Mouse (Mus musculus) MEL (cell line): Measurements from ENCODE around the gene Cd72. TPM values are rescaled to one million over a fixed set of nuclear protein-coding genes. Genes with fewer than 3 reads are reported as not detected.
A peak's percentile ranks its signal among the peaks of the same experiment; 100 is the strongest.

Experiments
- DNase-seq: peaks from one replicate; pipeline ENCODE4 v3.0.0; 2011; ENCODE audit warnings: low read depth, low spot score
- H3K27ac ChIP-seq: 2 replicates; pipeline ENCODE4 v1.5.1; 2012; ENCODE audit warnings: low read depth, mild to moderate bottlenecking, control low read depth, low read length, moderate library complexity; ENCODE audit not compliant: control insufficient read depth
- H3K27me3 ChIP-seq, 2 experiments: fragments of 150-350 bp in 1 of 2; sonication (generic) in 1 of 2; 2 replicates each; pipeline ENCODE4 v1.6.1; 2012; ENCODE audit warnings: low read length in 2 of 2, mild to moderate bottlenecking in 2 of 2, improper control_type of control experiment in 1 of 2, moderate library complexity in 1 of 2; ENCODE audit not compliant: insufficient read depth in 2 of 2, control insufficient read depth in 1 of 2
- H3K36me3 ChIP-seq, 2 experiments: 2 replicates each; pipeline ENCODE4 v1.6.1; 2012 to 2014; ENCODE audit warnings: low read length in 2 of 2, improper control_type of control experiment in 1 of 2, inconsistent platforms in 1 of 2, mild to moderate bottlenecking in 1 of 2; ENCODE audit not compliant: insufficient read depth in 2 of 2, control insufficient read depth in 1 of 2
- H3K4me1 ChIP-seq, 2 experiments: fragments of 150-350 bp in 1 of 2; sonication (generic) in 1 of 2; 2 replicates each; pipeline ENCODE4 v1.6.1; 2012; ENCODE audit warnings: low read length in 2 of 2, improper control_type of control experiment in 1 of 2, mild to moderate bottlenecking in 1 of 2; ENCODE audit not compliant: insufficient read depth in 2 of 2, control insufficient read depth in 1 of 2
- H3K4me3 ChIP-seq, 2 experiments: fragments of 150-350 bp in 1 of 2; sonication (generic) in 1 of 2; 2 replicates each; pipeline ENCODE4 v1.5.1; 2012; ENCODE audit warnings: low read depth in 2 of 2, low read length in 2 of 2, mild to moderate bottlenecking in 2 of 2, moderate library complexity in 2 of 2, control low read depth in 1 of 2, improper control_type of control experiment in 1 of 2; ENCODE audit not compliant: control insufficient read depth in 1 of 2, insufficient read depth in 1 of 2
- H3K79me2 ChIP-seq: 2 replicates; pipeline ENCODE4 v1.6.1; 2012; ENCODE audit warnings: mild to moderate bottlenecking, low read length, moderate library complexity; ENCODE audit not compliant: control insufficient read depth, poor library complexity, insufficient read depth
- H3K9ac ChIP-seq: 2 replicates; pipeline ENCODE4 v1.6.1; 2012; ENCODE audit warnings: low read depth, mild to moderate bottlenecking, control low read depth, low read length, moderate library complexity; ENCODE audit not compliant: control insufficient read depth, poor library complexity, severe bottlenecking
- H3K9me3 ChIP-seq: fragments of 150-350 bp; sonication (generic); replicated peaks from 2 replicates; pipeline ENCODE4 v1.6.1; 2012; ENCODE audit warnings: mild to moderate bottlenecking, low read length, improper control_type of control experiment, moderate library complexity; ENCODE audit not compliant: insufficient read depth
- CHD1 ChIP-seq: IDR thresholded peaks from 2 replicates; pipeline ENCODE4 v1.6.1; 2012; ENCODE audit warnings: low read depth, mild to moderate bottlenecking, inconsistent platforms, low read length, improper control_type of control experiment
- CTCF ChIP-seq, 3 experiments: IDR thresholded peaks in 2 of 3; conservative IDR thresholded peaks in 1 of 3; 2 replicates each; pipeline ENCODE4 v1.5.1; 2011 to 2012; ENCODE audit warnings: low read length in 3 of 3, low read depth in 2 of 3, mild to moderate bottlenecking in 2 of 3, improper control_type of control experiment in 1 of 3, inconsistent platforms in 1 of 3, mixed read lengths in 1 of 3, moderate library complexity in 1 of 3; ENCODE audit not compliant: control insufficient read depth in 1 of 3, insufficient read depth in 1 of 3, poor library complexity in 1 of 3, severe bottlenecking in 1 of 3
- E2F4 ChIP-seq: IDR thresholded peaks from 2 replicates; pipeline ENCODE4 v1.6.1; 2011; ENCODE audit warnings: low read depth, low read length, improper control_type of control experiment, borderline replicate concordance
- ELF1 ChIP-seq: IDR thresholded peaks from 2 replicates; pipeline ENCODE4 v1.6.1; 2014; ENCODE audit warnings: low read depth, mild to moderate bottlenecking, inconsistent platforms, low read length, improper control_type of control experiment, moderate library complexity
- EP300 ChIP-seq, 2 experiments: IDR thresholded peaks; 2 replicates each; pipeline ENCODE4 v1.6.1; 2011; ENCODE audit warnings: improper control_type of control experiment in 2 of 2, low read length in 2 of 2, low read depth in 1 of 2, mild to moderate bottlenecking in 1 of 2
- ETS1 ChIP-seq: IDR thresholded peaks from 2 replicates; pipeline ENCODE4 v1.6.1; 2012; ENCODE audit warnings: low read depth, mild to moderate bottlenecking, inconsistent platforms, low read length, improper control_type of control experiment, moderate library complexity
- HCFC1 ChIP-seq: IDR thresholded peaks from 2 replicates; pipeline ENCODE4 v1.6.1; 2012; ENCODE audit warnings: low read depth, mild to moderate bottlenecking, inconsistent platforms, low read length, improper control_type of control experiment, moderate library complexity
- KAT2A ChIP-seq: conservative IDR thresholded peaks from 2 replicates; pipeline ENCODE4 v1.6.1; 2012; ENCODE audit warnings: low read depth, low read length, improper control_type of control experiment, inconsistent platforms
- MAFK ChIP-seq: IDR thresholded peaks from 2 replicates; pipeline ENCODE4 v1.6.1; 2011; ENCODE audit warnings: low read depth, mild to moderate bottlenecking, low read length, improper control_type of control experiment, borderline replicate concordance
- MAX ChIP-seq: IDR thresholded peaks from 2 replicates; pipeline ENCODE4 v1.6.1; 2011; ENCODE audit warnings: low read length, improper control_type of control experiment
- MAZ ChIP-seq: IDR thresholded peaks from 2 replicates; pipeline ENCODE4 v1.6.1; 2012; ENCODE audit warnings: low read depth, mild to moderate bottlenecking, inconsistent platforms, low read length, improper control_type of control experiment
- MEF2A ChIP-seq: IDR thresholded peaks from 2 replicates; pipeline ENCODE4 v1.6.1; 2014; ENCODE audit warnings: low read depth, mild to moderate bottlenecking, inconsistent platforms, low read length, improper control_type of control experiment; ENCODE audit not compliant: poor library complexity, insufficient replicate concordance, severe bottlenecking; ENCODE audit errors: extremely low read depth
- MYB ChIP-seq: IDR thresholded peaks from 2 replicates; pipeline ENCODE4 v1.6.1; 2011; ENCODE audit warnings: mild to moderate bottlenecking, low read depth, low read length, improper control_type of control experiment
- NELFE ChIP-seq: IDR thresholded peaks from 2 replicates; pipeline ENCODE4 v1.6.1; 2011; ENCODE audit warnings: low read depth, low read length, improper control_type of control experiment
- POLR2AphosphoS2 ChIP-seq: IDR thresholded peaks from 2 replicates; pipeline ENCODE4 v1.6.1; 2011; ENCODE audit warnings: low read length, improper control_type of control experiment
- POLR2AphosphoS5 ChIP-seq: IDR thresholded peaks from 2 replicates; pipeline ENCODE4 v1.6.1; 2012; ENCODE audit warnings: low read depth, borderline replicate concordance, mild to moderate bottlenecking, inconsistent platforms, low read length, moderate library complexity, mixed read lengths
- RAD21 ChIP-seq: IDR thresholded peaks from 2 replicates; pipeline ENCODE4 v1.6.1; 2011; ENCODE audit warnings: mild to moderate bottlenecking, low read depth, low read length, improper control_type of control experiment
- RCOR1 ChIP-seq: IDR thresholded peaks from 2 replicates; pipeline ENCODE4 v1.6.1; 2012; ENCODE audit warnings: low read depth, mild to moderate bottlenecking, inconsistent platforms, low read length, improper control_type of control experiment
- SIN3A ChIP-seq: IDR thresholded peaks from 2 replicates; pipeline ENCODE4 v1.6.1; 2012; ENCODE audit warnings: low read length, improper control_type of control experiment, inconsistent platforms
- SMC3 ChIP-seq: IDR thresholded peaks from 2 replicates; pipeline ENCODE4 v1.6.1; 2011; ENCODE audit warnings: low read depth, low read length, improper control_type of control experiment
- TBP ChIP-seq: IDR thresholded peaks from 2 replicates; pipeline ENCODE4 v1.8.0; 2011; ENCODE audit warnings: low read depth, low read length, improper control_type of control experiment
- TCF12 ChIP-seq: IDR thresholded peaks from 2 replicates; pipeline ENCODE4 v1.6.1; 2014; ENCODE audit warnings: low read depth, mild to moderate bottlenecking, inconsistent platforms, low read length, improper control_type of control experiment, moderate library complexity
- UBTF ChIP-seq: IDR thresholded peaks from 2 replicates; pipeline ENCODE4 v1.6.1; 2012; ENCODE audit warnings: low read depth, mild to moderate bottlenecking, inconsistent platforms, low read length, improper control_type of control experiment, moderate library complexity, borderline replicate concordance; ENCODE audit not compliant: insufficient read depth
- USF1 ChIP-seq: IDR thresholded peaks from 2 replicates; pipeline ENCODE4 v1.6.1; 2014; ENCODE audit warnings: low read depth, mild to moderate bottlenecking, inconsistent platforms, low read length, improper control_type of control experiment, moderate library complexity
- USF2 ChIP-seq, 2 experiments: IDR thresholded peaks; 2 replicates each; pipeline ENCODE4 v1.6.1; 2011 to 2012; ENCODE audit warnings: improper control_type of control experiment in 2 of 2, low read length in 2 of 2, borderline replicate concordance in 1 of 2, inconsistent platforms in 1 of 2, low read depth in 1 of 2, mild to moderate bottlenecking in 1 of 2; ENCODE audit not compliant: insufficient read depth in 1 of 2
- ZKSCAN1 ChIP-seq: IDR thresholded peaks from 2 replicates; pipeline ENCODE4 v1.6.1; 2012; ENCODE audit warnings: low read depth, mild to moderate bottlenecking, inconsistent platforms, low read length, improper control_type of control experiment, moderate library complexity
- ZNF384 ChIP-seq: IDR thresholded peaks from 2 replicates; pipeline ENCODE4 v1.6.1; 2012; ENCODE audit warnings: low read depth, mild to moderate bottlenecking, inconsistent platforms, low read length, improper control_type of control experiment
- polyA plus RNA-seq, 2 experiments: library from polyadenylated mRNA; stranded (reverse) in 1 of 2; unstranded in 1 of 2; fragments of >175 nt in 1 of 2; fragments of >200 nt in 1 of 2; gene quantifications; 2 replicates each; pipeline versions ENCODE4 v1.2.1 to v1.2.4; 2012; ENCODE audit warnings: low replicate concordance in 2 of 2, low read depth in 1 of 2; ENCODE audit not compliant: insufficient read length in 2 of 2, insufficient read depth in 1 of 2, missing spikeins in 1 of 2
- total RNA-seq: library from RNA; depleted of rRNA; stranded (reverse); fragments of 300-350 nt; gene quantifications from 2 replicates; pipeline ENCODE4 v1.2.3, GENCODE M21; 2012

Gene Cd72
- total and polyA plus RNA-seq, 3 experiments: 1.3 to 2.4 TPM; not detected in 1

- TF ChIP-seq ZKSCAN1: no peak
- TF ChIP-seq SMC3: no peak
- no peak for TF ChIP-seq CTCF (IDR thresholded peaks at IDR 0.05 in 2 of 3, conservative IDR thresholded peaks at IDR 0.05 in 1 of 3; ENCODE audit: control insufficient read depth in 1 of 3, insufficient read depth in 1 of 3, low read depth in 2 of 3, low read length in 3 of 3, poor library complexity in 1 of 3, severe bottlenecking in 1 of 3)
- TF ChIP-seq MAZ: no peak
Measured at GRCm38 (mm10) chr4:43483535-43484091, 29.2 kb upstream of the Cd72 start, which contains the start of gene Sit1 (continued).

- Histone ChIP-seq H3K79me2 (no peaks in the 10 kb centered on the region), H3K4me1 (peaks cover 0 to 17% of the 10 kb centered on the region in 2 experiments; a peak in 2 of 4 replicates), H3K27me3 (no peaks in the 10 kb centered on the region), H3K9me3 (no peaks in the 10 kb centered on the region), H3K4me3 (no peak overlapping the region), H3K27ac (no peak overlapping the region)
- DNase-seq: no peak
- TF ChIP-seq USF1 (no peak), ZNF384 (no peak), RAD21 (no peak), ELF1 (no peak), POLR2AphosphoS2 (no peak), KAT2A (no peak)
- TF ChIP-seq, all 39 proteins: peak for 0
- peaks cover 0 to 11% of the 10 kb centered on the region in 2 experiments; a peak in 2 of 4 replicates for H3K36me3 ChIP-seq
- no peak overlapping the region for H3K9ac ChIP-seq
Measured at GRCm38 (mm10) chr4:43482591-43482990, 28.2 kb upstream of the Cd72 start.

GRCm38 (mm10) chr4:43481894-43482456 lies 27.5 kb upstream of the Cd72 start:
- H3K9ac ChIP-seq: no peak overlapping the region
- no peaks in the 10 kb centered on the region for H3K27me3 ChIP-seq
- DNase-seq: peak; percentile 50
- peaks cover 0 to 17% of the 10 kb centered on the region in 2 experiments; a peak in 2 of 4 replicates for H3K4me1 ChIP-seq
- H3K9me3 ChIP-seq: no peaks in the 10 kb centered on the region
- H3K36me3 ChIP-seq: peaks cover 0 to 11% of the 10 kb centered on the region in 2 experiments; a peak in 2 of 4 replicates
- H3K27ac ChIP-seq: no peak overlapping the region
- H3K4me3 ChIP-seq: no peak overlapping the region
- no peaks in the 10 kb centered on the region for H3K79me2 ChIP-seq
- TF ChIP-seq E2F4: no peak
- TF ChIP-seq SIN3A: peak; percentile 38; the same call in 1 of the 2 replicates
- no peak for TF ChIP-seq TBP
- no peak for TF ChIP-seq UBTF
- no peak for TF ChIP-seq MEF2A
- no peak for TF ChIP-seq USF2 (IDR thresholded peaks at IDR 0.05; ENCODE audit: borderline replicate concordance in 1 of 2, insufficient read depth in 1 of 2, low read depth in 1 of 2, low read length in 2 of 2)
- no peak for TF ChIP-seq NELFE
- no peak for TF ChIP-seq MAFK
- no peak for TF ChIP-seq MAZ
- TF ChIP-seq MYB: no peak
- 0 out of 2 replicates have a peak, but pooled peaks have one; percentile 32 for TF ChIP-seq ETS1
- 0 out of 2 replicates have a peak, but pooled peaks have one; percentile 21 for TF ChIP-seq TCF12
- no peak for TF ChIP-seq POLR2AphosphoS5
- 0 out of 2 replicates have a peak, but pooled peaks have one; percentile 31 for TF ChIP-seq HCFC1
- TF ChIP-seq EP300 (IDR thresholded peaks at IDR 0.05; ENCODE audit: low read depth in 1 of 2, low read length in 2 of 2): peak; percentile 32 to 45; a peak in 3 of 4 replicates
- no peak for TF ChIP-seq MAX
- TF ChIP-seq KAT2A: no peak
- TF ChIP-seq POLR2AphosphoS2: no peak
- TF ChIP-seq ELF1: 0 out of 2 replicates have a peak, but pooled peaks have one; percentile 14
- no peak for TF ChIP-seq RAD21
- TF ChIP-seq RCOR1: no peak
- no peak for TF ChIP-seq CHD1
